Mouse (Mus musculus): ENCODE results near the gene Acox1. TPM values are rescaled to one million over a fixed set of nuclear protein-coding genes. Genes with fewer than 3 reads are reported as not detected.

Gene Acox1
- polyA plus RNA-seq, 1 experiment from 2014 or later, result 65.6 TPM

- H3K4me2 ChIP-seq (ENCODE audit: low read depth, low read length), result peak overlapping the region; percentile 87
- peak overlapping the region; percentile 67 for H3K4me3 ChIP-seq (ENCODE audit: low read depth, low read length)
- no peaks in the 10 kb centered on the region for H3K9me3 ChIP-seq (ENCODE audit: control insufficient read depth, low read length)
- peaks cover 13% of the 10 kb centered on the region; the same call in 1 of the 2 replicates for H3K36me3 ChIP-seq (ENCODE audit: control insufficient read depth, insufficient read depth, low read length)
- H3K9ac ChIP-seq (replicated peaks; ENCODE audit: low read depth, low read length), result peak overlapping the region; percentile 91
- no peak for ATAC-seq (ENCODE audit: low read depth)
- H3K27me3 ChIP-seq (ENCODE audit: control insufficient read depth, insufficient read depth, low read length), result no peaks in the 10 kb centered on the region
- 7% methylated on average over 6 of the region's 6 CpGs for WGBS
- peak overlapping the region; percentile 88 for H3K27ac ChIP-seq (ENCODE audit: low read depth, low read length)
- H3K4me1 ChIP-seq (ENCODE audit: control insufficient read depth, insufficient read depth, low read length), result peaks cover 23% of the 10 kb centered on the region
Observed at GRCm38 (mm10) chr11:116167232-116167631, 31.6 kb downstream of the Acox1 start.

- Histone ChIP-seq H3K4me2 (ENCODE audit: low read depth, low read length) (no peak overlapping the region), H3K27ac (ENCODE audit: low read depth, low read length) (no peak overlapping the region), H3K36me3 (ENCODE audit: control insufficient read depth, insufficient read depth, low read length) (peaks cover 22% of the 10 kb centered on the region), H3K4me1 (ENCODE audit: control insufficient read depth, insufficient read depth, low read length) (peaks cover 23% of the 10 kb centered on the region), H3K9me3 (ENCODE audit: control insufficient read depth, low read length) (no peaks in the 10 kb centered on the region), H3K4me3 (ENCODE audit: low read depth, low read length) (no peak overlapping the region), H3K9ac (replicated peaks; ENCODE audit: low read depth, low read length) (no peak overlapping the region), H3K27me3 (ENCODE audit: control insufficient read depth, insufficient read depth, low read length) (no peaks in the 10 kb centered on the region)
- ATAC-seq (ENCODE audit: low read depth), result no peak
- 17% methylated on average over 9 of the region's 9 CpGs for WGBS
Observed at GRCm38 (mm10) chr11:116163002-116163401, 35.8 kb downstream of the Acox1 start.

- ATAC-seq (ENCODE audit: low read depth), result no peak
- Histone ChIP-seq H3K9ac (replicated peaks; ENCODE audit: low read depth, low read length) (no peak overlapping the region), H3K4me2 (ENCODE audit: low read depth, low read length) (no peak overlapping the region), H3K4me3 (ENCODE audit: low read depth, low read length) (no peak overlapping the region), H3K4me1 (ENCODE audit: control insufficient read depth, insufficient read depth, low read length) (peaks cover 21% of the 10 kb centered on the region), H3K27ac (ENCODE audit: low read depth, low read length) (no peak overlapping the region), H3K27me3 (ENCODE audit: control insufficient read depth, insufficient read depth, low read length) (no peaks in the 10 kb centered on the region), H3K36me3 (ENCODE audit: control insufficient read depth, insufficient read depth, low read length) (peaks cover 25% of the 10 kb centered on the region), H3K9me3 (ENCODE audit: control insufficient read depth, low read length) (no peaks in the 10 kb centered on the region)
- 63% methylated on average over 10 of the region's 10 CpGs for WGBS
Observed at GRCm38 (mm10) chr11:116162146-116162545, 36.7 kb downstream of the Acox1 start.

- no peaks in the 10 kb centered on the region for H3K27me3 ChIP-seq (ENCODE audit: control insufficient read depth, insufficient read depth, low read length)
- no peak overlapping the region for H3K27ac ChIP-seq (ENCODE audit: low read depth, low read length)
- no peak overlapping the region for H3K4me3 ChIP-seq (ENCODE audit: low read depth, low read length)
- H3K4me1 ChIP-seq (ENCODE audit: control insufficient read depth, insufficient read depth, low read length), result peaks cover 13% of the 10 kb centered on the region
- H3K36me3 ChIP-seq (ENCODE audit: control insufficient read depth, insufficient read depth, low read length), result peaks cover 31% of the 10 kb centered on the region
- H3K9ac ChIP-seq (replicated peaks; ENCODE audit: low read depth, low read length), result no peak overlapping the region
- no peak overlapping the region for H3K4me2 ChIP-seq (ENCODE audit: low read depth, low read length)
- ATAC-seq (ENCODE audit: low read depth), result no peak
- 72% methylated on average over 12 of the region's 12 CpGs for WGBS
- H3K9me3 ChIP-seq (ENCODE audit: control insufficient read depth, low read length), result no peaks in the 10 kb centered on the region
Observed at GRCm38 (mm10) chr11:116161312-116161711, 37.5 kb downstream of the Acox1 start.

- peaks cover 79% of the 10 kb centered on the region for H3K36me3 ChIP-seq (ENCODE audit: control insufficient read depth, insufficient read depth, low read length)
- H3K27ac ChIP-seq (ENCODE audit: low read depth, low read length), result no peak overlapping the region
- no peak for ATAC-seq (ENCODE audit: low read depth)
- no peaks in the 10 kb centered on the region for H3K9me3 ChIP-seq (ENCODE audit: control insufficient read depth, low read length)
- H3K4me2 ChIP-seq (ENCODE audit: low read depth, low read length), result no peak overlapping the region
- H3K4me1 ChIP-seq (ENCODE audit: control insufficient read depth, insufficient read depth, low read length), result no peaks in the 10 kb centered on the region
- WGBS, result 86% methylated on average over 2 of the region's 2 CpGs
- H3K9ac ChIP-seq (replicated peaks; ENCODE audit: low read depth, low read length), result no peak overlapping the region
- H3K4me3 ChIP-seq (ENCODE audit: low read depth, low read length), result no peak overlapping the region
- no peaks in the 10 kb centered on the region for H3K27me3 ChIP-seq (ENCODE audit: control insufficient read depth, insufficient read depth, low read length)
Observed at GRCm38 (mm10) chr11:116150960-116151359, 47.9 kb downstream of the Acox1 start.

GRCm38 (mm10) chr11:116149341-116149740, 49.5 kb downstream of the Acox1 start:
- 93% methylated on average over 6 of the region's 6 CpGs for WGBS
- Histone ChIP-seq H3K27ac (ENCODE audit: low read depth, low read length) (no peak overlapping the region), H3K36me3 (ENCODE audit: control insufficient read depth, insufficient read depth, low read length) (peaks cover 77% of the 10 kb centered on the region), H3K9ac (replicated peaks; ENCODE audit: low read depth, low read length) (no peak overlapping the region), H3K4me3 (ENCODE audit: low read depth, low read length) (no peak overlapping the region), H3K4me1 (ENCODE audit: control insufficient read depth, insufficient read depth, low read length) (no peaks in the 10 kb centered on the region), H3K9me3 (ENCODE audit: control insufficient read depth, low read length) (no peaks in the 10 kb centered on the region), H3K4me2 (ENCODE audit: low read depth, low read length) (no peak overlapping the region), H3K27me3 (ENCODE audit: control insufficient read depth, insufficient read depth, low read length) (no peaks in the 10 kb centered on the region)
- no peak for ATAC-seq (ENCODE audit: low read depth)

GRCm38 (mm10) chr11:116148761-116149221, 50.1 kb downstream of the Acox1 start:
- Histone ChIP-seq H3K4me1 (ENCODE audit: control insufficient read depth, insufficient read depth, low read length) (no peaks in the 10 kb centered on the region), H3K36me3 (ENCODE audit: control insufficient read depth, insufficient read depth, low read length) (peaks cover 74% of the 10 kb centered on the region), H3K27ac (ENCODE audit: low read depth, low read length) (no peak overlapping the region), H3K27me3 (ENCODE audit: control insufficient read depth, insufficient read depth, low read length) (no peaks in the 10 kb centered on the region), H3K9ac (replicated peaks; ENCODE audit: low read depth, low read length) (no peak overlapping the region), H3K4me2 (ENCODE audit: low read depth, low read length) (no peak overlapping the region), H3K9me3 (ENCODE audit: control insufficient read depth, low read length) (no peaks in the 10 kb centered on the region), H3K4me3 (ENCODE audit: low read depth, low read length) (no peak overlapping the region)
- ATAC-seq (ENCODE audit: low read depth), result no peak
- WGBS, result 64% methylated on average over 20 of the region's 20 CpGs

- peaks cover 59% of the 10 kb centered on the region for H3K36me3 ChIP-seq (ENCODE audit: control insufficient read depth, insufficient read depth, low read length)
- ATAC-seq (ENCODE audit: low read depth), result no peak
- WGBS, result 73% methylated on average over 25 of the region's 25 CpGs
- H3K9me3 ChIP-seq (ENCODE audit: control insufficient read depth, low read length), result no peaks in the 10 kb centered on the region
- H3K4me3 ChIP-seq (ENCODE audit: low read depth, low read length), result no peak overlapping the region
- H3K27ac ChIP-seq (ENCODE audit: low read depth, low read length), result no peak overlapping the region
- no peak overlapping the region for H3K4me2 ChIP-seq (ENCODE audit: low read depth, low read length)
- H3K9ac ChIP-seq (replicated peaks; ENCODE audit: low read depth, low read length), result no peak overlapping the region
- no peaks in the 10 kb centered on the region for H3K4me1 ChIP-seq (ENCODE audit: control insufficient read depth, insufficient read depth, low read length)
- no peaks in the 10 kb centered on the region for H3K27me3 ChIP-seq (ENCODE audit: control insufficient read depth, insufficient read depth, low read length)
Observed at GRCm38 (mm10) chr11:116146294-116146985, 52.4 kb downstream of the Acox1 start.

GRCm38 (mm10) chr11:116145481-116146293, 53.2 kb downstream of the Acox1 start:
- H3K27ac ChIP-seq (ENCODE audit: low read depth, low read length), result no peak overlapping the region
- H3K4me2 ChIP-seq (ENCODE audit: low read depth, low read length), result no peak overlapping the region
- peaks cover 56% of the 10 kb centered on the region for H3K36me3 ChIP-seq (ENCODE audit: control insufficient read depth, insufficient read depth, low read length)
- no peaks in the 10 kb centered on the region for H3K4me1 ChIP-seq (ENCODE audit: control insufficient read depth, insufficient read depth, low read length)
- H3K9ac ChIP-seq (replicated peaks; ENCODE audit: low read depth, low read length), result no peak overlapping the region
- no peak for ATAC-seq (ENCODE audit: low read depth)
- no peaks in the 10 kb centered on the region for H3K9me3 ChIP-seq (ENCODE audit: control insufficient read depth, low read length)
- WGBS, result 63% methylated on average over 17 of the region's 18 CpGs
- no peaks in the 10 kb centered on the region for H3K27me3 ChIP-seq (ENCODE audit: control insufficient read depth, insufficient read depth, low read length)
- no peak overlapping the region for H3K4me3 ChIP-seq (ENCODE audit: low read depth, low read length)
